Mouse (Mus musculus): ENCODE data around the gene Ltbp3. TPM values are rescaled to one million over a fixed set of nuclear protein-coding genes. Genes with fewer than 3 reads are reported as not detected.
A peak's percentile ranks its signal among the peaks of the same experiment; 100 is the strongest.

The Ltbp3 gene
- polyA plus RNA-seq, 1 experiment from 2014 or later: 3.8 TPM

GRCm38 (mm10) chr19:5756991-5757636 is 16.4 kb downstream of the Ltbp3 start:
- DNase-seq (ENCODE audit: low spot score) (peak; percentile 38), ATAC-seq (ENCODE audit: low FRiP score) (0 out of 2 replicates have a peak, but pooled peaks have one; percentile 22)
- no peak overlapping the region for H3K27ac ChIP-seq (ENCODE audit: low read depth, low read length)
- peaks cover 5% of the 10 kb centered on the region; the same call in 1 of the 2 replicates for H3K36me3 ChIP-seq (ENCODE audit: control insufficient read depth, insufficient read depth, low read length)
- no peaks in the 10 kb centered on the region for H3K9me3 ChIP-seq (ENCODE audit: control insufficient read depth, low read length)
- peaks cover 8% of the 10 kb centered on the region; the same call in 1 of the 2 replicates for H3K4me1 ChIP-seq (replicated peaks; ENCODE audit: control insufficient read depth, insufficient read depth, low read length)
- peak overlapping the region; percentile 39 for H3K4me2 ChIP-seq (replicated peaks; ENCODE audit: low read depth, low read length)
- 0 out of 2 replicates have a peak overlapping the region, but pooled peaks have one; percentile 12 for H3K4me3 ChIP-seq (ENCODE audit: low read depth, low read length)
- WGBS: 10% methylated on average over 36 of the region's 36 CpGs
- H3K9ac ChIP-seq (ENCODE audit: low read depth, low read length): 0 out of 2 replicates have a peak overlapping the region, but pooled peaks have one; percentile 20
- peaks cover 45% of the 10 kb centered on the region for H3K27me3 ChIP-seq (ENCODE audit: control insufficient read depth, insufficient read depth, low read length)

DNA sequence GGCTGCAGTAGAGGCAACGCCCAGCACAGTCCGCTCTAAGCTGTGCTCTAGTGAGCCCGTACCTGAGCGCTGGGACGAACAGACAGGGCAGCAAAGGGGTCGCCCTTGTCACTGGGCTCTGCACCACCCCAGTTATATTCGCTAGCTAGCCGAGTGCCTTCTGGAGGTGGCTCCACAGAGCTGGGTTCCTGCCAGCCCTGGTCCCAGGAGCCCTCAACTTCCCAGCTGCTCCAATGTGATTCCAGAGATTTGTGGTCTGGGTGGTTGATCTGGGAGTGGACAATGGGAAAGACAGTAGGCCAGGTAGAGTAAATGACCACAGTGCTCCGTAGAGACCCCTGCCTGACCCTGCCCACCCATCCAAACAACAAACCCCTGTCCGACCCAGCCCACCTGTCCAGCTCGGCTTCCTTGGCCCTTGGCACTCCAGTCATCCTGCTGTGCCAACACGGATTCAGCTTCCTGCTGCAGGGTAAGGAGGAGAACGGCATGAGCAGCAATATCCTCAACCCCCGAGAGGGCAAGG is 18.2 kb downstream of the Ltbp3 start:
- no peak overlapping the region for H3K4me3 ChIP-seq (ENCODE audit: low read depth, low read length)
- H3K36me3 ChIP-seq (ENCODE audit: control insufficient read depth, insufficient read depth, low read length): peaks cover 9% of the 10 kb centered on the region
- H3K27ac ChIP-seq (ENCODE audit: low read depth, low read length): no peak overlapping the region
- peaks cover 8% of the 10 kb centered on the region; the same call in 1 of the 2 replicates for H3K4me1 ChIP-seq (replicated peaks; ENCODE audit: control insufficient read depth, insufficient read depth, low read length)
- no peaks in the 10 kb centered on the region for H3K9me3 ChIP-seq (ENCODE audit: control insufficient read depth, low read length)
- WGBS: 89% methylated on average over 14 of the region's 14 CpGs
- H3K4me2 ChIP-seq (replicated peaks; ENCODE audit: low read depth, low read length): no peak overlapping the region
- no peak for ATAC-seq (ENCODE audit: low FRiP score)
- peaks cover 36% of the 10 kb centered on the region for H3K27me3 ChIP-seq (ENCODE audit: control insufficient read depth, insufficient read depth, low read length)
- no peak for DNase-seq (ENCODE audit: low spot score)
- no peak overlapping the region for H3K9ac ChIP-seq (ENCODE audit: low read depth, low read length)

DNA sequence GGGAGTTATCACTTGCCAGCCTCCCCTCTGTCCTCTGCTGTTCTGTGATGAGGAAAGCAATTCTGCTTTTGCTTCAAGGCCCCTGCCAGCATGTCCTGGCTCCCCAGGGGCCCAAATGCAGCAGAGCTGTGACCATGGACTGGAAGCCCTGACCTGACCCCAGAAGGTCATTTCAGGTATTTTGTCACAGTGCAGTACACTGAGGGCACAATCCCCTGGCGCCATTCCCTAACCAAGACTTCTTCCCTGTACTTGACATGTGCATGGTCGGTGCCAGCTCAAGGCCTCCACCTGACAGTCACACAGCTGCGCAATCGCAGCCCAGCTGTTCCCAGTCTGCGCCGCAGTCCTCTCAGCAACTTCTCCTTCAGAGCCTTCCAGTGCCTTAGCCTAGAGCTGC is 22.5 kb downstream of the Ltbp3 start:
- H3K4me3 ChIP-seq (ENCODE audit: low read depth, low read length): no peak overlapping the region
- no peak overlapping the region for H3K27ac ChIP-seq (ENCODE audit: low read depth, low read length)
- H3K4me1 ChIP-seq (replicated peaks; ENCODE audit: control insufficient read depth, insufficient read depth, low read length): no peaks in the 10 kb centered on the region
- H3K4me2 ChIP-seq (replicated peaks; ENCODE audit: low read depth, low read length): no peak overlapping the region
- H3K27me3 ChIP-seq (ENCODE audit: control insufficient read depth, insufficient read depth, low read length): peaks cover 3% of the 10 kb centered on the region
- DNase-seq (ENCODE audit: low spot score) (no peak), ATAC-seq (ENCODE audit: low FRiP score) (no peak)
- no peaks in the 10 kb centered on the region for H3K9me3 ChIP-seq (ENCODE audit: control insufficient read depth, low read length)
- peaks cover 18% of the 10 kb centered on the region for H3K36me3 ChIP-seq (ENCODE audit: control insufficient read depth, insufficient read depth, low read length)
- no peak overlapping the region for H3K9ac ChIP-seq (ENCODE audit: low read depth, low read length)
- WGBS: 93% methylated on average over 6 of the region's 6 CpGs

DNA sequence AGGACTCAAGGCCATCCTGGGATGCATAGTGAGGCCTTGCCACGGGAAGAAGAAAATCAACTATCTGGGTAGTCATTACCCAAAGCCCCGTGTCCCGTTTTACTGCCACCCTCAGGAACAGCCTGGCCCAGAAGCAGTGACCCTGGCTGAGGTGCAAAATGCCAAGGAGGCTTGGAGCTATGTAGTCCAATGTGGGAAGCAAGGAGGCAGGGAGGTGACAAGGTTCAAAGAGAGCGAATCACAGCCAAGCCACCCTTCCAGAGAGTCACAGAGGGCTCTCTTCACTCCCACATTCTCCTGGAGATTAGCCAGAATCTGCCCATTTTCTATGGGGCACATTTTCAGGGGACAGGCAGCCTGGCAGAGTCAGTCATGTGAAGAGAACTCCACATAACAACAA is 26.6 kb downstream of the Ltbp3 start:
- Histone ChIP-seq H3K4me2 (replicated peaks; ENCODE audit: low read depth, low read length) (no peak overlapping the region), H3K27ac (ENCODE audit: low read depth, low read length) (no peak overlapping the region), H3K4me3 (ENCODE audit: low read depth, low read length) (no peak overlapping the region), H3K9ac (ENCODE audit: low read depth, low read length) (no peak overlapping the region), H3K27me3 (ENCODE audit: control insufficient read depth, insufficient read depth, low read length) (no peaks in the 10 kb centered on the region), H3K9me3 (ENCODE audit: control insufficient read depth, low read length) (no peaks in the 10 kb centered on the region), H3K36me3 (ENCODE audit: control insufficient read depth, insufficient read depth, low read length) (peaks cover 12% of the 10 kb centered on the region; the same call in 1 of the 2 replicates), H3K4me1 (replicated peaks; ENCODE audit: control insufficient read depth, insufficient read depth, low read length) (peaks cover 8% of the 10 kb centered on the region)
- ATAC-seq (ENCODE audit: low FRiP score) (no peak), DNase-seq (ENCODE audit: low spot score) (no peak)
- WGBS: 94% methylated on average over 4 of the region's 4 CpGs

GRCm38 (mm10) chr19:5770311-5770710 is 29.6 kb downstream of the Ltbp3 start:
- Histone ChIP-seq H3K4me1 (replicated peaks; ENCODE audit: control insufficient read depth, insufficient read depth, low read length) (peaks cover 8% of the 10 kb centered on the region), H3K36me3 (ENCODE audit: control insufficient read depth, insufficient read depth, low read length) (0 out of 2 replicates have a peak, but pooled peaks cover 8% of the 10 kb centered on the region), H3K9me3 (ENCODE audit: control insufficient read depth, low read length) (no peaks in the 10 kb centered on the region), H3K9ac (ENCODE audit: low read depth, low read length) (peak overlapping the region; percentile 84), H3K27me3 (ENCODE audit: control insufficient read depth, insufficient read depth, low read length) (no peaks in the 10 kb centered on the region), H3K27ac (ENCODE audit: low read depth, low read length) (peak overlapping the region; percentile 74; the same call in 1 of the 2 replicates), H3K4me2 (replicated peaks; ENCODE audit: low read depth, low read length) (peak overlapping the region; percentile 92), H3K4me3 (ENCODE audit: low read depth, low read length) (peak overlapping the region; percentile 89)
- ATAC-seq (ENCODE audit: low FRiP score) (no peak), DNase-seq (ENCODE audit: low spot score) (no peak)
- 55% methylated on average over 9 of the region's 9 CpGs for WGBS

- ATAC-seq (ENCODE audit: low FRiP score): peak; percentile 97
These were observed 30.5 kb downstream of the Ltbp3 start, which contains the start of gene Scyl1 for GRCm38 (mm10) chr19:5770925-5771860. Gene Scyl1 (minus strand): TSS chr19:5771419.

GRCm38 (mm10) chr19:5777387-5778032 is 36.8 kb downstream of the Ltbp3 start:
- Histone ChIP-seq H3K27ac (ENCODE audit: low read depth, low read length) (no peak overlapping the region), H3K4me1 (replicated peaks; ENCODE audit: control insufficient read depth, insufficient read depth, low read length) (no peaks in the 10 kb centered on the region), H3K36me3 (ENCODE audit: control insufficient read depth, insufficient read depth, low read length) (no peaks in the 10 kb centered on the region), H3K9ac (ENCODE audit: low read depth, low read length) (no peak overlapping the region), H3K9me3 (ENCODE audit: control insufficient read depth, low read length) (no peaks in the 10 kb centered on the region), H3K4me2 (replicated peaks; ENCODE audit: low read depth, low read length) (no peak overlapping the region), H3K27me3 (ENCODE audit: control insufficient read depth, insufficient read depth, low read length) (no peaks in the 10 kb centered on the region), H3K4me3 (ENCODE audit: low read depth, low read length) (no peak overlapping the region)
- WGBS: 84% methylated on average over 9 of the region's 9 CpGs
- DNase-seq (ENCODE audit: low spot score) (no peak), ATAC-seq (ENCODE audit: low FRiP score) (no peak)

More at GRCm38 (mm10) chr19:5770925-5771860, 30.5 kb downstream of the Ltbp3 start, which contains the start of gene Scyl1:
- peak; percentile 94 for DNase-seq (ENCODE audit: low spot score)
- WGBS: under 1% methylated on average over 54 of the region's 64 CpGs
- no peaks in the 10 kb centered on the region for H3K9me3 ChIP-seq (ENCODE audit: control insufficient read depth, low read length)
- H3K36me3 ChIP-seq (ENCODE audit: control insufficient read depth, insufficient read depth, low read length): 0 out of 2 replicates have a peak, but pooled peaks cover 4% of the 10 kb centered on the region
- H3K9ac ChIP-seq (ENCODE audit: low read depth, low read length): peak within 1 kb of the TSS; percentile 84
- peak within 1 kb of the TSS; percentile 89 for H3K4me3 ChIP-seq (ENCODE audit: low read depth, low read length)
- peak within 1 kb of the TSS; percentile 74 for H3K27ac ChIP-seq (ENCODE audit: low read depth, low read length)
- peaks cover 8% of the 10 kb centered on the region for H3K4me1 ChIP-seq (replicated peaks; ENCODE audit: control insufficient read depth, insufficient read depth, low read length)
- no peaks in the 10 kb centered on the region for H3K27me3 ChIP-seq (ENCODE audit: control insufficient read depth, insufficient read depth, low read length)
- peak within 1 kb of the TSS; percentile 92 for H3K4me2 ChIP-seq (replicated peaks; ENCODE audit: low read depth, low read length)

DNA sequence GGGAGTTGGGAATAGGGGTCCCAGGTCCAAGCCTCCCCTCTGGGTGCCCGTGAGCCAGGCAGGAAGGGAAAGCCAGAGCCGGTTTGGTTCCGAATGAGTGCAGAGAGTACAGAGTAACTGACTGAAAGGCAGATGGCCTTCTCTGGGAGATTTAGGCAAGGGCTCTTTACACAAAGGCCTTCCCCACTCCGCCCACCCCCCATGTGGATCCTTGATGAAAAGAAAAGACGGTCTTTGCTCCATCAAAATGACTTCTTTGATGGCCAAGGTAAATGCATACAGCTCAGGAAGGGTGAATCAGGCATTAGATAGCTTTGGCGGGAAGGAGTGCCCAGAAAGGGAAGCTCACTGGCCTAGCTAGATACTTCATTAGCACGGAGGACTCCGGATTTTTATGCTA is 37.6 kb downstream of the Ltbp3 start:
- Histone ChIP-seq H3K36me3 (ENCODE audit: control insufficient read depth, insufficient read depth, low read length) (no peaks in the 10 kb centered on the region), H3K27ac (ENCODE audit: low read depth, low read length) (no peak overlapping the region), H3K9me3 (ENCODE audit: control insufficient read depth, low read length) (no peaks in the 10 kb centered on the region), H3K4me2 (replicated peaks; ENCODE audit: low read depth, low read length) (no peak overlapping the region), H3K4me3 (ENCODE audit: low read depth, low read length) (no peak overlapping the region), H3K27me3 (ENCODE audit: control insufficient read depth, insufficient read depth, low read length) (no peaks in the 10 kb centered on the region), H3K4me1 (replicated peaks; ENCODE audit: control insufficient read depth, insufficient read depth, low read length) (no peaks in the 10 kb centered on the region), H3K9ac (ENCODE audit: low read depth, low read length) (no peak overlapping the region)
- DNase-seq (ENCODE audit: low spot score) (no peak), ATAC-seq (ENCODE audit: low FRiP score) (no peak)
- 49% methylated on average over 8 of the region's 8 CpGs for WGBS

All from hindbrain, embryonic 11.5 days (tissue).